Mouse (Mus musculus) WW6 (cell line): ENCODE measurements around the gene Hist1h2af.
"Not testable (repeated sequence)": the region's sequence is repeated elsewhere in the genome, so short reads cannot be mapped to it uniquely, and the experiment has no call there.

Source experiments
- DNase-seq: peaks from one replicate; pipeline ENCODE4 v3.0.0-alpha.2; 2013; ENCODE audit warnings: low read depth, low spot score

Gene Hist1h2af

GRCm38 (mm10) chr13:23533560-23534367 lies at the start of gene Hist1h2af:
Hist1h2af (plus strand) TSS chr13:23533906.
- not testable (repeated sequence) for DNase-seq

DNA sequence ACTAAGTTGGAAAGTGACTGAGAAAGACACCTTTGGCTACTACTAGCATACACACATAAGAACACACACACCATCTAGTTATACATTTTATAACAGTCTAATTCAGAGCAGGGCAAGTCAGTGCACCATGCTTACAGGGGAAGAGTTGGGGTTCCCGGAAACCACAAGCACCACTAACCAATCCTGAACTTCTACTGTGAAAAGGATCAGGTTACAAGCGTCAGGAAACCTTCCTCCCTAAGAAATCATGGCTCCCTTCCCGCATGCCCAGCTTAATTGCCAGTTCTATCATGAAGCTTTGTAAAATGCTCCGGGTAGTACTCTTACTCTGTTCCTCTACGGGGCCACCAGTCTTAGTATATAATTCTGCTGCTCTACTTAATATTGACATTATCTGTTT lies 48.4 kb upstream of the Hist1h2af start:
- DNase-seq: no peak

GRCm38 (mm10) chr13:23488400-23489322 lies 45.0 kb upstream of the Hist1h2af start, which contains the start of gene Btn2a2:
Btn2a2 (minus strand) TSS chr13:23488857.
- DNase-seq: no peak

DNA sequence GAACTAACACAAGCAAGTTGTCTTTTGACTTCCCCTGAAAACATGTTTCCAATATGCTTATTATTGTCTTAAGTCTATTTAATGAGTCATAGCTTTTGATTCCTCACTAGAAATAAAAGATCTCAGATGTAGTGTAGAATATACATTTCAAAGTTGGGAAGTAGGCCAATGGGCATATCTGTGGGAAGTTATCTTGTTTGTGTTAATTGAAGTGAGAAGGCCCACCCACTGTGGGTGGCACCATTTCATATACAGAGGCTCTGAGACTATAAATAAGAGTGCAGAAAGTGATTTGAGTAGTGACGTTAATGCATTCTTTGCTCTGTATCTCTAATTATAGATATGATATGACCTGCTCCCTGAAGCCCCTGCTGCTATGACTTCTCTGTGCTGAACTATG lies 42.8 kb upstream of the Hist1h2af start:
- DNase-seq: no peak

GRCm38 (mm10) chr13:23491263-23491662 lies 42.4 kb upstream of the Hist1h2af start:
- DNase-seq: no peak

DNA sequence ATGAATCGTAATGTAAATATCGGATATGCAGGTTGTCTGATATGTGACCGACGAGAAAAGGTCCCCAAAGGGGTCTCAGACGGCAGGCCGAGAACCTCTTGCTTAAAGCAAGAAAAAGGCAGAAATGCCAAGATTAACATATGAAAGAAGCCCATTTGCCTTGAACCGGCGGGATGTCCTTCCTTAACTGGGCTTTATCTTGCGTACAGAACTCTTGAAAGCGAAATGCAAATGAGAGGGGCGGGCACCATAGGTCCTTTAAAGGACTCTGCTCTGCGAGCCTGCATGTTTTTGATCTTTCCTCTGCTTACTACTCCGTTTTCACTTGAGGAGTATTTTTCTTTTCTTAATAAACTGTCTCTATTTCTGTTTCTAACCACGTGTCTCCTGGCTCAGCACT lies 41.7 kb upstream of the Hist1h2af start:
- DNase-seq: no peak

DNA sequence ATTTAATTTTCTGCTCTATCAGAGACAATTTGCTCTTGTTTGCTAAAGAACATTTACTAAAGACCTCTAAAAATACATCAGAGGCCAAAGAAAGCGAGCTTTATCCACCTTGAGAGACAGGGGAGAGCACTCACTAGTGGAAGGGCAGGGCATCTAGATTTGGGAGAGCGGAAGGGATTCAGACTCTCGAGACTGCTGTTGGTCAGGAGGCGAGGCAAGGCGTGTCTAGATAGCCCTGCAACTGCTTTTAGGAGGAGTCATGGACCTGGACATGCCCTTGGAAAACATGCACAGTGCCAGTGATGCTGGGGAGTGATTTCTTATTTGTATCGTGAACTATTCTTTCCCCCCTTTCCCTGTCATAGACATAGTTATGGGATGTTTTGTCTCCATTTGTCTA lies 38.2 kb upstream of the Hist1h2af start:
- DNase-seq: no peak

DNA sequence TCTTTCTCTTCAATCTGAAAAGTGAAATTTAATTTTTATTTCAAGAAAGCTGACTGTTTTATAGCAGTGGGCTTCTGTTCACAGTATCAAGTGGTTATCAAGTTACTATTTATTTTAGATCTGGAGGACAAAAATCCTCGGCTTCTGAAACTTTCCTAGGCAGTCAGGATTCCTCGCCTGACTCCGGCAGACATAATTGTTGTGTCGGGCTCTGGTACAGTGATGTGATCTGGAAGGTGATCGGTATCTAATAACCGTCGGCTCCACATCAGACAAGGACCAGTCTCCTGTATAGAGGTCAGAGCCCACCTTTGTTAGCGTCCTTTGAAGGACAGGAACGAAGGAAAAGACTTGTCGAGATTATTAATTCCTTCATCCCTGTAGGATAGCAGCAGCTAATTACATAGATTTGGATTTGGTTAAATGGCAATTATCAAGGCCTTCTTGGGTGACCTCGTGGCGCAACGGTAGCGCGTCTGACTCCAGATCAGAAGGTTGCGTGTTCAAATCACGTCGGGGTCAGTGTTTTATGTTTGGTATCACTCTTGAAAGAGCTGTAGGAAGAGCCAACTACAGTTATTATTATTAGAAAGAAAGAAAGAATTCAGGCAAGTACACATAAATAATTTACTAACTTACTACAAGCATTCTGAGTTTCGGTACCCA lies 35.9 kb upstream of the Hist1h2af start:
- no peak for DNase-seq

DNA sequence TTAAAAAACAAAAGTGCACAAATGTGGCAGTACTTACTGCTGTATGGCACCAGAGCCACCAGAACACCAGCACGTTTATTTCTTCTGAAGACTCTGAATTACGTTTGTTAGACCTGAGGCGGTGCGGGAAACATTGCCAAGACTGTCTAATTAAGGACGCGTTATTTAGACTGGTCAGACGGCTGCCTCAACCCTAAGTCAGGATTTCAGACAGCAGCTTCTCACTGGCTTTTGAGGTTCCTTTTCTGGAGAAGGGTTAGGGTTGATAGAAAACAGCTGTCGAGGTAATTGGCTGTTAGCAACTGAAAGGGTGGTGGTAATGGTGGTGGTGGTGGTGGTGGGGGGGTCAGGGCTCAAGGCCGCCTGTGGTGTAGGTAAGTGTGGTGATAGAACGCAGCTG lies 35.1 kb upstream of the Hist1h2af start:
- no peak for DNase-seq

- DNase-seq: no peak
Measured at GRCm38 (mm10) chr13:23499943-23500342, 33.8 kb upstream of the Hist1h2af start.

DNA sequence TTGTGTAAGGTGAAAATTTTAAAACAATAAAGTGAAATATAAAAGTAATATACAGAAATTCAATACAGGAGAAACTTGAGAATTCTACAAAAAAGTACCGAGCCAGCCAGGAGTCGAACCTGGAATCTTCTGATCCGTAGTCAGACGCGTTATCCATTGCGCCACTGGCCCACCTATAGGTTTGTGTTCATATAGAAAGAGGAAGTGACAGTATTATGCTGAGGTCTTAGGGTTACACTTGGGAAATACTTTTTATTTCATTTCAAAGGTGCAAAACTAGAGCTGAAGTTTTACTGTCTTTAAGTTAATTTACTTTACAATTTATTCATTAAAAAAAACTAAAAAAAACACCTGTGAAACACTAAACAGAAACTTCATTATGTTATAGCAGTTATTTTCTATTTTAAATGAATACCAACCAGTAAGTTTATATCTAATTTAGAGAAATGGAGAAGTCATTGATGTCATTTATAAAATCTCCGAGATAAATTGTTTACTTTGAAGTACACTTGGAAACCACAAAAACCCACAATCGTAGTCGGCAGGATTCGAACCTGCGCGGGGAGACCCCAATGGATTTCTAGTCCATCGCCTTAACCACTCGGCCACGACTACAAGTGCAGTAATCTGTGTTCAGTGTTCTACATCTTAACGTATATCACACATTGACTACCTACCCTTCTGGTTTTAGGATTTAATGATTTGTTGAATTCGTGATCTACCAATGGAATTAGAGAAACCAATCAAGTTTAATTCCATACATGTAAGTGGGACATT lies 33.1 kb upstream of the Hist1h2af start:
- DNase-seq: no peak

DNA sequence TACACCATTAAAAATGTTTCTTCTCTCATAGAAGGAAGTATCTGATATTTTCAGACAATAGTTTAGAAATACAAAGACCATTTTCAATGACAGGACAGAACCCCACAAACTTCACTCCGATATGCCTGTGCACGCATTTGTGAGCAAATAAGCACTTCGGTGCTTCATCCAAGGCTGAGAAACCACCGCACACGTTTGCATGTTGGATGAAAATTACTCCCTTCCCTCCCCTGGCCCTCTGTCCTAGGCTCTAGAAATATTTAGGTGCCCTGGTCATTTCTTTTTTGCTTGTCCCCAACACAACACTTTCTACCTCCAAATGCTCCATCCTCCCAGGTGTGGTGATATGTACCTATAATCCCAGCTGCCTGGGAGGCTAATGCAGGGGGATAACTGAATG lies 32.2 kb upstream of the Hist1h2af start:
- DNase-seq: no peak

- DNase-seq: no peak
Measured at GRCm38 (mm10) chr13:23502031-23502567, 31.6 kb upstream of the Hist1h2af start.

DNA sequence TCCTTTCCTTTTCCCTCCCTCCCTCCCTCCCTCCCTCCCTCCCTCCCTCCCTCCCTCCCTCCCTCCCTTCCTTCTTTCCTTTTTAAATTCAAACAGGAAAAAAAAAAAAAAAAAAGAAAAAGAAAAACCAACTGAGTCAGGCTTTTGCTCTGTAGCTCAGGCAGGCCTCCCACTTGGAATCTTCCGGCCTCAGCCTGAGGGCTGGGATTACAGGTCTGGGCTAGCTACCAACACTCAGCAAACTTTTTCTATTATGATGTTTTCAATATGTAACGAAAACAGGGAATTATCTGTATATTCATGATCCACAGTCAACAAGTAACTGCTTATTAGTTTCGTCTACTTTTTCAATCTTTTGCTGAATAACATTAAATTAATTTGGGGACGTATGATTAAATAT lies 30.8 kb upstream of the Hist1h2af start:
- no peak for DNase-seq

- no peak for DNase-seq
Measured at GRCm38 (mm10) chr13:23503797-23504196, 29.9 kb upstream of the Hist1h2af start.

- no peak for DNase-seq
Measured at GRCm38 (mm10) chr13:23505662-23506345, 27.9 kb upstream of the Hist1h2af start.

- no peak for DNase-seq
Measured at GRCm38 (mm10) chr13:23506351-23506750, 27.4 kb upstream of the Hist1h2af start.

DNA sequence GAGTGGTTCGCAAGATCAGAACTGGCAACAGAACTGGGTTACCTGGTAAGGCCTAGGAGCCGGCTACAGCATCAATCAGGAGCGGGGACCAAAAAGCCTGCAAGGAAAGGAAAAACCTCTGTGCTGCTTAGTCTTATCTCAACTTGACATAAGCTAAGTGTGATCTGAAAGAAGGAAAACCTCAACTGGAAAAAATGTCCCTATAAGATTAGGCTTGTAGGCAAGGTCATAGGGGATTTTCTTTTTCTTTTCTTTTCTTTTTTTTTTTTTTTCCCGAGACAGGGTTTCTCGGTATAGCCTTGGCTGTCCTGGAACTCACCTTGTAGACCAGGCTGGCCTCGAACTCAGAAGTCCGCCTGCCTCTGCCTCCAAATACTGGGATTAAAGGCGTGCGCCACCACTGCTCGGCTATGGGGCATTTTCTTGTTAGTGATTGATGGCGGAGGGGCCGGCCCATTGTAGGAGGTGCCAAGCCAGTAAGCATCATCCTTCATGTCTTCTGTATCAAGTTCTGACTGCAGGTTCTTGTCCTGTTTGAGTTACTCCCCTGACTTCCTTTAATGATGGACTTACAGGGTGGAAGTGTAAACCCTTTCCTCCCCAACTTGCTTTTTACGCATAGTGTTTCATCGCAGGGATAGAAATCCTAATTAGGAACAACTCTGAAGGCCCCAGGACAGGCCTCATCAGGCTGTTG lies 26.7 kb upstream of the Hist1h2af start:
- no peak for DNase-seq

DNA sequence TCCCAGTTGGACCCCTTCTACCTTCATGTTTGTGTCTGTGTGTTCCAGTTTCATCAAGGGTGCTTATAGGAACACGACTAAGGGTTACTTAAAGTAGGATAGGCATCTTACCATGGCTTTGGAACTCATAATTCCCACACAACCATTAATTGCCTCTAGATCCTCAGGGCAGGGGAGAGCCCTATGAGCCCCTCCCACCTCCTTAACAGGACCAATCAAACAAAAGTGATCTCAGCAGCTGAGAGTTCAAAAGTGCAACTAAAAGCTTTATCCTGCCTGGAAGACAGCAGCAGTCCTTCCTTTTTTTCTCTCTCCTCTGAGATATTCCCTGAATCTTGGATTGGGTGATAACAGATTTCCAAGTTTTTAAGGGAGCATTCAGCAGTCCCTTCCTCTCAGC lies 23.6 kb upstream of the Hist1h2af start:
- DNase-seq: no peak

DNA sequence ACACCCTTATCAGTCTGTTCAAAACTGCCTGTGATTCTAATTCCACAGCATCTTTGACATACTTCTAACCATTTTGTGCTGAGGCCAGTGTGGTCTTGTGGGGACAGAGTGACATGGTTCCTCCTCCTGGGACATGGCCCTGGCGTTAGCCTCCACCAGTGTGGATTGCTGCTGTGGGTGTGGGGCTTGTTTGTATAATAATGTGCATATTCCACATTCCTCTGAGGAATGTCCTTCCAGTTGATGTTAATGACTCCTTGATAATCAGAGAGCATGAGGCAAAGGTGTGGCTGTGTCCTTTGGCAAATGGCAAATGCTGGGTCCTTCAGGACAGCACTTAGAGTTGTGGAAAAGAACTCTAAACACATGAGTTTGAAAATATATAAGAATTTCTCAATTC lies 20.2 kb upstream of the Hist1h2af start:
- no peak for DNase-seq
